In genomic region chr3:83997036-83997435, GRCm38 (mm10) we compare ENCODE assay signal across 16 mouse cellular contexts. TPM values are rescaled to one million over a fixed set of nuclear protein-coding genes. Genes with fewer than 3 reads are reported as not detected.
A peak's percentile ranks its signal among the peaks of the same experiment; 100 is the strongest.
DNase-seq lines count a peak whose midpoint lies in the region; ATAC-seq and TF ChIP-seq lines count a peak whose summit lies in the region.
"Had no signal": no experiment of that assay in that cellular context is flagged by ENCODE, and none has a peak within 500 bp of the region (broad histone marks: within the 10 kb centered on the region; RNA-seq: fewer than 3 reads in every experiment).

No protein-coding gene starts in this region.

- intact Hi-C loops in gastrocnemius, postnatal 36 days (cut with DNase I) = no loop called here

- TF ChIP-seq POLR2A in liver, adult 2 months (IDR thresholded peaks at IDR 0.05; ENCODE audit: extremely low read depth, insufficient read depth, low read length) = no peak
- TF ChIP-seq POLR2A in thymus, adult 2 months (IDR thresholded peaks at IDR 0.05; ENCODE audit: control insufficient read depth, extremely low read depth, insufficient read depth, low read length, poor library complexity) = no peak

- no peak overlapping the region for H3K4me2 ChIP-seq in liver, embryonic 12.5 days
- H3K4me2 ChIP-seq: embryonic facial prominence, embryonic 15.5 days; hindbrain, embryonic 15.5 days; limb, embryonic 12.5 days; lung, embryonic 14.5 days had no signal

- 0 out of 2 replicates have a peak, but pooled peaks have one; percentile 11 for ATAC-seq in frontal cortex, adult (ENCODE audit: low TSS enrichment)
- no peak for ATAC-seq in liver, embryonic 12.5 days

- peak overlapping the region; percentile 47 for H3K27ac ChIP-seq in liver, adult 2 months (replicated peaks; ENCODE audit: insufficient read depth, low read depth, low read length)
- H3K27ac ChIP-seq in liver, embryonic 12.5 days = no peak overlapping the region
- H3K27ac ChIP-seq in brown adipose tissue, adult 24 weeks (replicated peaks; ENCODE audit: low read depth, low read length) = peak overlapping the region; percentile 67
- H3K27ac ChIP-seq in thymus, adult 2 months (ENCODE audit: control insufficient read depth, insufficient read depth, low read length) = no peak overlapping the region
- H3K27ac ChIP-seq: embryonic facial prominence, embryonic 15.5 days; hindbrain, embryonic 15.5 days; limb, embryonic 12.5 days had no signal

- WGBS in liver, adult 2 months = 17% methylated on average over 3 of the region's 3 CpGs
- WGBS in liver, embryonic 12.5 days (ENCODE audit: insufficient replicate concordance) = 81% methylated on average over 3 of the region's 3 CpGs
- WGBS in thymus, adult 2 months = 35% methylated on average over 3 of the region's 3 CpGs

- TF ChIP-seq CTCF in liver, adult 2 months (IDR thresholded peaks at IDR 0.05; ENCODE audit: low read depth, low read length) = no peak
- TF ChIP-seq CTCF in thymus, adult 2 months (IDR thresholded peaks at IDR 0.05; ENCODE audit: borderline replicate concordance, control insufficient read depth, extremely low read depth, insufficient read depth, low read length, poor library complexity) = no peak

- no peaks in the 10 kb centered on the region for H3K9me3 ChIP-seq in liver, embryonic 12.5 days (replicated peaks)
- H3K9me3 ChIP-seq: embryonic facial prominence, embryonic 15.5 days; hindbrain, embryonic 15.5 days; limb, embryonic 12.5 days had no signal

- H3K79me2 ChIP-seq in liver, adult 2 months (ENCODE audit: control insufficient read depth, insufficient read depth, low read length) = peaks cover 9% of the 10 kb centered on the region; the same call in 1 of the 2 replicates

- DNase-seq in frontal cortex, postnatal 10 days (ENCODE audit: low spot score in 2 of 2) = no peak
- peak; percentile 86 for DNase-seq in liver, adult 2 months (ENCODE audit: extremely low read depth, low read depth, low spot score)
- DNase-seq in thymus, adult 2 months = peak; percentile 32
- DNase-seq in Muller cell, postnatal 12 days (ENCODE audit: inconsistent ontology term) = no peak
- DNase-seq in gastrocnemius, postnatal 36 days = no peak
- DNase-seq: cerebellum, adult 18-20 months; kidney, adult 2 months; lung, embryonic 14.5 days; spleen, adult 18-20 months had no signal

- H3K27me3 ChIP-seq in liver, adult 2 months (ENCODE audit: control insufficient read depth, insufficient read depth, low read length) = no peaks in the 10 kb centered on the region
- no peaks in the 10 kb centered on the region for H3K27me3 ChIP-seq in liver, embryonic 12.5 days (replicated peaks)
- H3K27me3 ChIP-seq in thymus, adult 2 months (ENCODE audit: control insufficient read depth, insufficient read depth, low read length) = no peaks in the 10 kb centered on the region
- H3K27me3 ChIP-seq: embryonic facial prominence, embryonic 15.5 days; hindbrain, embryonic 15.5 days; limb, embryonic 12.5 days had no signal

- no peak overlapping the region for H3K4me3 ChIP-seq in liver, adult 2 months (ENCODE audit: insufficient read depth, low read depth, low read length)
- H3K4me3 ChIP-seq in liver, embryonic 12.5 days = no peak overlapping the region
- H3K4me3 ChIP-seq in brown adipose tissue, adult 24 weeks (ENCODE audit: insufficient read depth, low read depth, low read length) = no peak overlapping the region
- H3K4me3 ChIP-seq in thymus, adult 2 months (ENCODE audit: control insufficient read depth, insufficient read depth, low read length) = no peak overlapping the region
- H3K4me3 ChIP-seq: embryonic facial prominence, embryonic 15.5 days; hindbrain, embryonic 15.5 days; limb, embryonic 12.5 days; myocyte had no signal

- no peak overlapping the region; the same call in 1 of the 2 replicates for H3K9ac ChIP-seq in liver, adult 2 months (ENCODE audit: low read depth, low read length)
- H3K9ac ChIP-seq in liver, embryonic 12.5 days = no peak overlapping the region
- H3K9ac ChIP-seq: embryonic facial prominence, embryonic 15.5 days; hindbrain, embryonic 15.5 days; limb, embryonic 12.5 days; lung, embryonic 14.5 days had no signal

- H3K4me1 ChIP-seq in liver, adult 2 months (ENCODE audit: control insufficient read depth, insufficient read depth, low read length) = peaks cover 44% of the 10 kb centered on the region
- H3K4me1 ChIP-seq in liver, embryonic 12.5 days = peaks cover 58% of the 10 kb centered on the region
- peaks cover 25% of the 10 kb centered on the region for H3K4me1 ChIP-seq in brown adipose tissue, adult 24 weeks (ENCODE audit: control insufficient read depth, insufficient read depth, insufficient read length, low read length)
- H3K4me1 ChIP-seq in thymus, adult 2 months (replicated peaks; ENCODE audit: control insufficient read depth, insufficient read depth, low read length) = peaks cover 19% of the 10 kb centered on the region

- no peaks in the 10 kb centered on the region for H3K36me3 ChIP-seq in liver, adult 2 months (ENCODE audit: control insufficient read depth, insufficient read depth, low read length)
- H3K36me3 ChIP-seq in liver, embryonic 12.5 days = peaks cover 16% of the 10 kb centered on the region
- 0 out of 2 replicates have a peak, but pooled peaks cover under 1% of the 10 kb centered on the region for H3K36me3 ChIP-seq in thymus, adult 2 months (ENCODE audit: control insufficient read depth, insufficient read depth, low read length)
- H3K36me3 ChIP-seq: embryonic facial prominence, embryonic 15.5 days; hindbrain, embryonic 15.5 days had no signal

RNA-seq across cellular contexts. Expression of gene Tmem131l, which starts 42.9 kb away (rescaled TPM):
- total RNA-seq in liver, adult 2 months (2014; rRNA removed) = 21.1 and 24.9 TPM in 2 replicates
- polyA plus RNA-seq in liver, adult 2 months (2012; rRNA removed) = 10.7 and 15.3 TPM in 2 replicates
- polyA plus RNA-seq in liver, embryonic 12.5 days (2016; fragmentation: Nextera tagmentation; extraction: Ambion mirVana) = 30.3 and 32.0 TPM in 2 replicates
- 8.4 and 9.8 TPM in 2 replicates for polyA plus RNA-seq in brown adipose tissue, adult 24 weeks (2012; ENCODE audit: insufficient read depth, insufficient read length, missing spikeins)
- 178 and 201 TPM in 2 replicates for polyA plus RNA-seq in thymus, adult 2 months (2012; rRNA removed)
- total RNA-seq in gastrocnemius, postnatal 36 days (2021) = 10 to 100 TPM; 13.0 to 18.4 TPM

Comparison
In these comparisons a context has a peak if more than half of its experiments do, and no peak if none do; other contexts are left out.
1. H3K27ac ChIP-seq: peak in liver, adult 2 months (single experiment) and brown adipose tissue, adult 24 weeks (single experiment); none in liver, embryonic 12.5 days (single experiment) and thymus, adult 2 months (single experiment).
2. DNase-seq: peak in liver, adult 2 months (single experiment) and thymus, adult 2 months (single experiment); none in frontal cortex, postnatal 10 days (0 of 2), Muller cell, postnatal 12 days (single experiment) and gastrocnemius, postnatal 36 days (0 of 2).